Mouse (Mus musculus) myocyte (in vitro differentiated cells): ENCODE results near the gene Gm4981. TPM values are rescaled to one million over a fixed set of nuclear protein-coding genes. Genes with fewer than 3 reads are reported as not detected.

Source experiments
- H3K27me3 ChIP-seq: one replicate; pipeline ENCODE4 v1.6.1; 2011; ENCODE audit not compliant: control insufficient read depth, insufficient read depth, insufficient read length
- H3K36me3 ChIP-seq: one replicate; pipeline ENCODE4 v1.6.1; 2011; ENCODE audit not compliant: control insufficient read depth, insufficient read depth
- H3K4me2 ChIP-seq: one replicate; pipeline ENCODE4 v1.6.1; 2011; ENCODE audit warnings: low read depth, control low read depth
- H3K4me3 ChIP-seq: one replicate; pipeline ENCODE4 v1.5.1; 2011; ENCODE audit warnings: mild to moderate bottlenecking, control low read depth, moderate library complexity
- H3K79me2 ChIP-seq: one replicate; pipeline ENCODE4 v1.6.1; 2011; ENCODE audit not compliant: control insufficient read depth, insufficient read depth
- H3ac ChIP-seq: one replicate; pipeline ENCODE4 v1.6.1; 2011; ENCODE audit not compliant: control insufficient read depth, insufficient read length
- CEBPB ChIP-seq: IDR thresholded peaks from 2 replicates; pipeline ENCODE4 v1.6.1; 2011; ENCODE audit warnings: mild to moderate bottlenecking, moderate library complexity; ENCODE audit not compliant: poor library complexity, insufficient read depth, severe bottlenecking
- E2F4 ChIP-seq: IDR thresholded peaks from one replicate; pipeline ENCODE4 v1.6.1; 2011; ENCODE audit warnings: mild to moderate bottlenecking, control low read depth, moderate library complexity; ENCODE audit not compliant: insufficient read depth
- MAX ChIP-seq: IDR thresholded peaks from one replicate; pipeline ENCODE4 v1.6.1; 2011; ENCODE audit warnings: low read depth, mild to moderate bottlenecking, control low read depth
- MYOD1 ChIP-seq, 3 experiments: IDR thresholded peaks; one replicate each; pipeline ENCODE4 v1.6.1; 2011; ENCODE audit warnings: control low read depth in 2 of 3, low read depth in 2 of 3, mild to moderate bottlenecking in 2 of 3, moderate library complexity in 1 of 3; ENCODE audit not compliant: insufficient read length in 2 of 3, control insufficient read depth in 1 of 3
- MYOG ChIP-seq, 3 experiments: IDR thresholded peaks; one replicate each; pipeline ENCODE4 v1.6.1; 2011; ENCODE audit warnings: control low read depth in 2 of 3, low read depth in 2 of 3, mild to moderate bottlenecking in 2 of 3; ENCODE audit not compliant: insufficient read length in 2 of 3, control insufficient read depth in 1 of 3, insufficient read depth in 1 of 3
- POLR2A ChIP-seq: IDR thresholded peaks from one replicate; pipeline ENCODE4 v1.6.1; 2011; ENCODE audit warnings: low read depth, mild to moderate bottlenecking, control low read depth, moderate library complexity; ENCODE audit not compliant: insufficient read length
- POLR2AphosphoS2 ChIP-seq: IDR thresholded peaks from one replicate; pipeline ENCODE4 v1.6.1; 2011; ENCODE audit warnings: low read depth, control low read depth; ENCODE audit not compliant: insufficient read length
- REST ChIP-seq: IDR thresholded peaks from one replicate; pipeline ENCODE4 v1.6.1; 2011; ENCODE audit warnings: mild to moderate bottlenecking, control low read depth, moderate library complexity; ENCODE audit not compliant: insufficient read depth, insufficient read length
- SRF ChIP-seq: IDR thresholded peaks from one replicate; pipeline ENCODE4 v1.6.1; 2011; ENCODE audit warnings: low read depth; ENCODE audit not compliant: control insufficient read depth, insufficient read length
- TCF12 ChIP-seq: IDR thresholded peaks from one replicate; pipeline ENCODE4 v1.6.1; 2011; ENCODE audit warnings: mild to moderate bottlenecking, control low read depth; ENCODE audit not compliant: poor library complexity, insufficient read depth, severe bottlenecking
- TCF3 ChIP-seq: IDR thresholded peaks from one replicate; pipeline ENCODE4 v1.6.1; 2011; ENCODE audit warnings: low read depth, control low read depth; ENCODE audit not compliant: insufficient read length
- USF1 ChIP-seq: IDR thresholded peaks from one replicate; pipeline ENCODE4 v1.6.1; 2011; ENCODE audit warnings: low read depth, mild to moderate bottlenecking, control low read depth, moderate library complexity
- polyA plus RNA-seq: library from polyadenylated mRNA; unstranded; fragments of >200 nt; fragmentation: generic; extraction: Trizol; gene quantifications from one replicate; pipeline ENCODE4 v1.2.1, GENCODE M21; 2012; ENCODE audit warnings: missing spikeins

The Gm4981 gene
- polyA plus RNA-seq, 1 experiment: not detected

- no peaks in the 10 kb centered on the region for H3K79me2 ChIP-seq
- H3K4me2 ChIP-seq: no peak overlapping the region
- H3K4me3 ChIP-seq: no peak overlapping the region
- TF ChIP-seq MYOG (IDR thresholded peaks at IDR 0.05; ENCODE audit: control insufficient read depth in 1 of 3, insufficient read depth in 1 of 3, insufficient read length in 2 of 3, low read depth in 2 of 3) (no peak), CEBPB (no peak), TCF3 (no peak), REST (no peak), MYOD1 (IDR thresholded peaks at IDR 0.05; ENCODE audit: control insufficient read depth in 1 of 3, insufficient read length in 2 of 3, low read depth in 2 of 3) (no peak), POLR2AphosphoS2 (no peak), SRF (no peak), MAX (no peak), POLR2A (no peak), TCF12 (no peak), USF1 (no peak), E2F4 (no peak)
- H3K36me3 ChIP-seq: no peaks in the 10 kb centered on the region
- H3K27me3 ChIP-seq: no peaks in the 10 kb centered on the region
- no peak overlapping the region for H3ac ChIP-seq
These were observed 25.3 kb downstream of the Gm4981 start for GRCm38 (mm10) chr10:58211213-58211612.

- no peak for TF ChIP-seq USF1
- TF ChIP-seq TCF3: no peak
- no peak for TF ChIP-seq SRF
- no peak for TF ChIP-seq MYOG (IDR thresholded peaks at IDR 0.05; ENCODE audit: control insufficient read depth in 1 of 3, insufficient read depth in 1 of 3, insufficient read length in 2 of 3, low read depth in 2 of 3)
- TF ChIP-seq E2F4: no peak
- TF ChIP-seq MAX: no peak
- TF ChIP-seq CEBPB: no peak
- no peak for TF ChIP-seq REST
- TF ChIP-seq POLR2AphosphoS2: no peak
- TF ChIP-seq TCF12: no peak
- no peak for TF ChIP-seq POLR2A
- no peak for TF ChIP-seq MYOD1 (IDR thresholded peaks at IDR 0.05; ENCODE audit: control insufficient read depth in 1 of 3, insufficient read length in 2 of 3, low read depth in 2 of 3)
- H3K4me2 ChIP-seq: no peak overlapping the region
- no peak overlapping the region for H3K4me3 ChIP-seq
- no peaks in the 10 kb centered on the region for H3K27me3 ChIP-seq
- no peaks in the 10 kb centered on the region for H3K79me2 ChIP-seq
- H3ac ChIP-seq: no peak overlapping the region
- no peaks in the 10 kb centered on the region for H3K36me3 ChIP-seq
These were observed 26.0 kb downstream of the Gm4981 start for GRCm38 (mm10) chr10:58210514-58210913.

- Histone ChIP-seq H3K36me3 (no peaks in the 10 kb centered on the region), H3K4me3 (no peak overlapping the region), H3K27me3 (no peaks in the 10 kb centered on the region), H3ac (no peak overlapping the region), H3K79me2 (no peaks in the 10 kb centered on the region), H3K4me2 (no peak overlapping the region)
- no peak for TF ChIP-seq E2F4
- no peak for TF ChIP-seq REST
- TF ChIP-seq USF1: no peak
- no peak for TF ChIP-seq TCF12
- no peak for TF ChIP-seq SRF
- no peak for TF ChIP-seq POLR2A
- TF ChIP-seq CEBPB: no peak
These were observed 26.6 kb downstream of the Gm4981 start for GRCm38 (mm10) chr10:58209710-58210467.

GRCm38 (mm10) chr10:58206639-58207404, 29.7 kb downstream of the Gm4981 start:
- Histone ChIP-seq H3K27me3 (no peaks in the 10 kb centered on the region), H3K4me2 (no peak overlapping the region), H3K4me3 (no peak overlapping the region), H3ac (no peak overlapping the region), H3K36me3 (no peaks in the 10 kb centered on the region), H3K79me2 (no peaks in the 10 kb centered on the region)
- TF ChIP-seq POLR2AphosphoS2 (no peak), MAX (no peak), POLR2A (no peak), SRF (no peak), E2F4 (no peak), TCF3 (no peak), USF1 (no peak), CEBPB (no peak), TCF12 (no peak), MYOD1 (IDR thresholded peaks at IDR 0.05; ENCODE audit: control insufficient read depth in 1 of 3, insufficient read length in 2 of 3, low read depth in 2 of 3) (no peak), REST (no peak), MYOG (IDR thresholded peaks at IDR 0.05; ENCODE audit: control insufficient read depth in 1 of 3, insufficient read depth in 1 of 3, insufficient read length in 2 of 3, low read depth in 2 of 3) (no peak)
